ENCODE assay signal across 19 mouse cellular contexts in the genomic region with DNA sequence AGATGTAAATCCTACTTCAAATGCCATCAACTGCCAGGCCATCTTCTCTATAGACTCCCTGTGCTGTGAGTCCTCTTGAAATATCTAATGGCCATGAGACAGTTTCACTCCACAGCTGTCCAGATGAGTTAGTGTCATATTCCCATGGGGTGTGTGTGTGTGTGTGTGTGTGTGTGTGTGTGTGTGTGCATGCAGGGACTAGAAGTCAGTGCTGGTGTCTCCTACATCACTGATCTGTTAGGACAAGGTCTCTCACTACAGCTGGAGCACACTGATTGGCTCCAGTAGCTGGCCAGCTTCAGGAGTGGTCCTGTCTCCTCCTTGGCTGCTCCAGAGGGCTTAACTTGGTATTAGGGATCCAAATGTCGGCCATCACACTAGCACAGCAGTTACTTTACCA.
DNase-seq lines count a peak whose midpoint lies in the region; ATAC-seq lines count a peak whose summit lies in the region.
"Had no signal": no experiment of that assay in that cellular context is flagged by ENCODE, and none has a peak within 500 bp of the region (broad histone marks: within the 10 kb centered on the region; RNA-seq: fewer than 3 reads in every experiment).

No protein-coding gene starts in this region.

- no peak overlapping the region for H3K9ac ChIP-seq in kidney, embryonic 15.5 days
- H3K9ac ChIP-seq in neural tube, embryonic 13.5 days = no peak overlapping the region
- H3K9ac ChIP-seq: heart, embryonic 15.5 days had no signal

- no peaks in the 10 kb centered on the region for H3K36me3 ChIP-seq in kidney, embryonic 15.5 days
- no peaks in the 10 kb centered on the region for H3K36me3 ChIP-seq in neural tube, embryonic 13.5 days
- H3K36me3 ChIP-seq: forebrain, embryonic 10.5 days; heart, embryonic 15.5 days had no signal

- no peak for ATAC-seq in kidney, embryonic 15.5 days (replicated peaks; ENCODE audit: low FRiP score)
- ATAC-seq in neural tube, embryonic 13.5 days (ENCODE audit: low read depth) = 0 out of 2 replicates have a peak, but pooled peaks have one; percentile 44
- ATAC-seq: forebrain, embryonic 14.5 days had no signal

- 0 out of 2 replicates have a peak overlapping the region, but pooled peaks have one; percentile 66 for H3K27ac ChIP-seq in kidney, embryonic 15.5 days
- H3K27ac ChIP-seq in neural tube, embryonic 13.5 days (replicated peaks) = no peak overlapping the region

- H3K4me1 ChIP-seq in kidney, embryonic 15.5 days = peaks cover 40% of the 10 kb centered on the region
- H3K4me1 ChIP-seq in neural tube, embryonic 13.5 days (replicated peaks) = peaks cover 26% of the 10 kb centered on the region

- H3K4me3 ChIP-seq in kidney, embryonic 15.5 days (replicated peaks) = no peak overlapping the region
- H3K4me3 ChIP-seq in neural tube, embryonic 13.5 days = no peak overlapping the region
- H3K4me3 ChIP-seq: erythroblast, embryonic 14.5 days; forebrain, embryonic 10.5 days; gastrocnemius, adult 2 months; heart, embryonic 15.5 days had no signal

- H3K9me3 ChIP-seq in kidney, embryonic 15.5 days (replicated peaks) = no peaks in the 10 kb centered on the region
- no peaks in the 10 kb centered on the region for H3K9me3 ChIP-seq in neural tube, embryonic 13.5 days
- H3K9me3 ChIP-seq: forebrain, embryonic 10.5 days; heart, embryonic 15.5 days had no signal

- peak; percentile 81 for DNase-seq in heart, adult 11 months
- no peak for DNase-seq in heart, postnatal 4 days
- no peak for DNase-seq in kidney, adult 8-10 months
- DNase-seq in neural tube, embryonic 10.5 days (ENCODE audit: extremely low spot score, low spot score) = no peak
- no peak for DNase-seq in ovary, adult 18-20 months (ENCODE audit: low spot score)
- DNase-seq: adrenal gland, postnatal 10 days; cerebellum, adult 11-12 months; cerebellum, adult 9-10 months; cerebellum, postnatal 25 days; gastrocnemius, adult 2 months; gastrocnemius, postnatal 25 days; heart, adult 18-20 months; heart, postnatal 14 days had no signal

- WGBS in kidney, embryonic 15.5 days = 84% methylated on average over 1 of the region's 1 CpGs
- WGBS in neural tube, embryonic 13.5 days = 84% methylated on average over 1 of the region's 1 CpGs

- no peaks in the 10 kb centered on the region for H3K27me3 ChIP-seq in kidney, embryonic 15.5 days
- H3K27me3 ChIP-seq in neural tube, embryonic 13.5 days = no peaks in the 10 kb centered on the region
- H3K27me3 ChIP-seq: heart, embryonic 15.5 days had no signal

- no peak overlapping the region for H3K4me2 ChIP-seq in kidney, embryonic 15.5 days
- no peak overlapping the region for H3K4me2 ChIP-seq in neural tube, embryonic 13.5 days
